Mouse (Mus musculus) CH12.LX (cell line): ENCODE data around the gene Rasa3.
A peak's percentile ranks its signal among the peaks of the same experiment; 100 is the strongest.

ENCODE experiments used
- CTCF ChIP-seq, 2 experiments: IDR thresholded peaks in 1 of 2; conservative IDR thresholded peaks in 1 of 2; 2 replicates each; pipeline ENCODE4 v1.5.1; 2011 to 2012; ENCODE audit warnings: low read depth in 2 of 2, low read length in 2 of 2, improper control_type of control experiment in 1 of 2, inconsistent platforms in 1 of 2, mild to moderate bottlenecking in 1 of 2, moderate library complexity in 1 of 2
- POLR2A ChIP-seq: IDR thresholded peaks from 2 replicates; pipeline ENCODE4 v1.6.1; 2011; ENCODE audit warnings: low read depth, mild to moderate bottlenecking, improper control_type of control experiment, low read length
- TCF12 ChIP-seq: IDR thresholded peaks from 2 replicates; pipeline ENCODE4 v1.6.1; 2014; ENCODE audit warnings: low read depth, mild to moderate bottlenecking, inconsistent platforms, low read length, improper control_type of control experiment

DNA sequence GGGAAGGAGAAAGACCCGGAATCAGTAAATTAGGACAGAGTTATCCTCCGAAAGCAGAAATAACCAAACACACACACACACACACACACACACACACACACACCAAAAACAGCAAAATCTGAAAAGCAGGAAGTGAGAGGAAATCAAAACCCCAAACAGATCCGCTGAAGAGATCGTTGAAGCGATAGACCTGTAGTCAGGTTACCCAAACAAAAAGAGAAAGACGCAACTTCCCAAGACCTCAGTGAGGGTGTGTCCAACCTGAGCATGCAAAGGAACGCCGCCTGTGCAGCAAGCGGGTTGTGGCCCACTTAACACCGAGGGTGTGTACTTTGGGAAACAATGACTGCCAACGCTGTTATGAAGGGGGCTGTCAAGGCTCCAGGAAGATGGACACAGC, 76.2 kb downstream of the Rasa3 start:
- TF ChIP-seq CTCF (conservative IDR thresholded peaks at IDR 0.05 in 1 of 2, IDR thresholded peaks at IDR 0.05 in 1 of 2; ENCODE audit: low read depth in 2 of 2, low read length in 2 of 2) (no peak), TCF12 (no peak), POLR2A (0 out of 2 replicates have a peak, but pooled peaks have one; percentile 29)
